Mouse (Mus musculus) embryonic fibroblast, embryonic 13.5 days (primary cell): ENCODE measurements around the gene Gm6993.

Experiments used
- CTCF ChIP-seq: IDR thresholded peaks from 2 replicates; pipeline ENCODE4 v1.5.1; 2011; ENCODE audit warnings: mild to moderate bottlenecking, control low read depth, low read length, moderate library complexity, borderline replicate concordance; ENCODE audit not compliant: insufficient read depth
- POLR2A ChIP-seq: IDR thresholded peaks from 2 replicates; pipeline ENCODE4 v1.6.1; 2011; ENCODE audit warnings: low read depth, mild to moderate bottlenecking, control low read depth, low read length, moderate library complexity

DNA sequence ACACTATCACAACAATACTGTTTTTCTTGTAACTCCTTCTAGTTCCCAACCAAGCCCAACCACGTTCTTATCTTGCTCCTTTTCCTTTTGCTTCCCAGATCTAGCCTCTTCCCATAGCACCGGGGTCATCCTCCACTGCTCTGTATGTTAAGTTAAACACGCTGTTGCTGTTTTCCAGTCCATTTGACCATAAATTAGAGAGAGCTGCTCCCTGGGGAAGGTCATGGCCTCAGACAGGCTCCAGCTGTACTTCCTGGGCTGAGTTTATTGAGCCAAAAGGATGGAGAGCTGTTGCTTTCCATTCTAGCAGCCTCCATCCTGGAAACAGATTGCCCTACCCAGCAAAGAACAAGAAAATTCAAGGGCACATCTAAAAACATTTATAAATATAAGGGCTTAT, 7.6 kb downstream of the Gm6993 start:
- no peak for TF ChIP-seq CTCF
- no peak for TF ChIP-seq POLR2A
